Mouse (Mus musculus): Measurements from ENCODE around the gene Rundc3a. TPM values are rescaled to one million over a fixed set of nuclear protein-coding genes. Genes with fewer than 3 reads are reported as not detected.

The Rundc3a gene
- polyA plus RNA-seq (2017; shearing (Covaris generic)): 28.6 TPM

DNA sequence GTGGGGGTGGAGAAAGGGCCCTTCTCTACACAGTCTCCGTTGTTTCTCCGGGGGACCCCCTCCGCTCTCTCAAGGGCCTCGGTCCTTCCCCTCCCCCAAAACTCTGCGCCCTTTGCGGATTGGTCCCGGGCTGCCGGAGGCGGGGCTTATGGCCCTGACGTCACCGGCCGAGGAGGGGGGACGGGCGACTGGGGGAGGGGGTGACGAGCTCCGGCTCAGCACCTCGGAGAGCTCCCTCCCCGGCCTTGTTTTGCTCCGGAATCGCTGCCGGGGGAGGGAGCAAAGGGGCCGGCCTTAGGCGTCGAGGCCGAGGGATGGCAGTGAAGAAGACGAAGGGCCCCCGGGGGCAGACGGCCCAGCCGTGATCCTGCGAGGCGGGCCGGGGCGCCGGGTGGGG is at the start of gene Rundc3a:
Rundc3a (plus strand) TSS at position 166 of the 397 bp plus-strand sequence.

GRCm38 (mm10) chr11:102366103-102366502 is 27.1 kb upstream of the Rundc3a start, which contains the start of gene Slc4a1:
Gene Slc4a1, minus strand, starts transcription at chr11:102366203.

GRCm38 (mm10) chr11:102407834-102408215 is 14.6 kb downstream of the Rundc3a start, which contains the start of gene Slc25a39:
Gene Slc25a39, minus strand, starts transcription at chr11:102407946.

DNA sequence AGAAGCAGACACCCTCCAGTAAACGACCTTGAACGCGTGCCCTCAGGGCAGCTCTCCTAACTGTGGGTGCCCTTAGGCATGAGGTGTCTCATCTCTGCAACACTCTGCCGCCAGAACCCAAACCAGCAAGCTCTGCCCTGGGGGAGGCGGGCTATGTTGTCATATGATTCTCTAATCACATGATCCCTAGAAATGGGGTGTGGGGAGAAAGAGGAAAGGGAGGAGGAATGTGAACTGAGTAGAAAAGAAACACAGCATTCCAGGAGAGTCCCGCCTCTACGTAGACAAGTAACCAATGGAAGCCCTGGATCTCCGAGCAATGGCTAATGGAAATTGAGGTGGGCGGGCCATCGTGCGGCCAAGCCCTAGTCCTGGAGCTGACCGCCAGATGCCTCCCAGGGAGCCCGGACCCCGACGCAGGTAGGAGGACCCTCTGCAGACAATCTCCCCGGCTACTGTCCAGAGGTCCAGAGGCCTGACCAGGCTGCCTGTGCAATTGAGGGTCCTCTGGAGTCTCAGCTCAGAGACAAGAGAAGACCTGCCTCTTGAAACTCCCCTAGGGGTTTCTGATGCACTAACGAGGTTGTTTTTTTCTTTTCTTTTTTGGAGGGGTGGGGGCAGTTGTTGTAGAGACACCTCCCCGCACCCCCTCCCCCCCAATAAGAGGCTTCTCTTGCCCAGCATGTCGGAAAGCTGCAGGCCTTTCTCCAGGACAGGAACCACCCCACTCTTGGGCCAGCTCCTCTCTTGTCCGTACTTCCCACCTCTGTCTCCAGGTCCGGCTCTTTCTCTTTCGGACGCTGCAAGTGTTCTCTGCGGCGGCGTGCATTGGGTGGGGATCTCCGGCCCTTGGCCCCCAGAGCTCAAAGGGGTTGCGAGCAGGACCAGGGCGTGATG is 37.2 kb downstream of the Rundc3a start, which contains the start of gene Grn:
Grn (plus strand) TSS at position 195 of the 897 bp plus-strand sequence.

GRCm38 (mm10) chr11:102447497-102447896 is 54.3 kb downstream of the Rundc3a start, which contains the start of gene Fam171a2:
Gene Fam171a2, minus strand, starts transcription at chr11:102447682.

Other genes with a start within 250 kb of the Rundc3a start
- not detected for gene Nags, start 247.9 kb upstream of the Rundc3a start, polyA plus RNA-seq (2017; shearing (Covaris generic))
- 8.5 TPM for gene Tmem101, start 237.0 kb upstream of the Rundc3a start, polyA plus RNA-seq (2017; shearing (Covaris generic))
- gene Lsm12, start 208.1 kb upstream of the Rundc3a start, polyA plus RNA-seq (2017; shearing (Covaris generic)): 74.0 TPM
- gene G6pc3, start 203.8 kb upstream of the Rundc3a start, polyA plus RNA-seq (2017; shearing (Covaris generic)): 40.2 TPM
- gene Hdac5, start 163.2 kb upstream of the Rundc3a start, polyA plus RNA-seq (2017; shearing (Covaris generic)): 34.6 TPM
- 0.25 TPM for gene BC030867, start 144.5 kb upstream of the Rundc3a start, polyA plus RNA-seq (2017; shearing (Covaris generic))
- not detected for gene Asb16, start 124.7 kb upstream of the Rundc3a start, polyA plus RNA-seq (2017; shearing (Covaris generic))
- 60.1 TPM for gene Tmub2, start 108.5 kb upstream of the Rundc3a start, polyA plus RNA-seq (2017; shearing (Covaris generic))
- gene Atxn7l3, start 96.8 kb upstream of the Rundc3a start, polyA plus RNA-seq (2017; shearing (Covaris generic)): 19.2 TPM
- gene Ubtf, start 73.7 kb upstream of the Rundc3a start, polyA plus RNA-seq (2017; shearing (Covaris generic)): 138 TPM
- gene Slc4a1, start 27.2 kb upstream of the Rundc3a start, polyA plus RNA-seq (2017; shearing (Covaris generic)): 0.13 TPM
- gene Slc25a39, start 14.5 kb downstream of the Rundc3a start, polyA plus RNA-seq (2017; shearing (Covaris generic)): 84.5 TPM
- 35.7 TPM for gene Grn, start 36.9 kb downstream of the Rundc3a start, polyA plus RNA-seq (2017; shearing (Covaris generic))
- not detected for gene Fam171a2, start 54.3 kb downstream of the Rundc3a start, polyA plus RNA-seq (2017; shearing (Covaris generic))
- gene Itga2b, start 76.7 kb downstream of the Rundc3a start, polyA plus RNA-seq (2017; shearing (Covaris generic)): 1.3 TPM
- gene Gpatch8, start 163.0 kb downstream of the Rundc3a start, polyA plus RNA-seq (2017; shearing (Covaris generic)): 66.8 TPM
- not detected for gene Gm11627, start 186.1 kb downstream of the Rundc3a start, polyA plus RNA-seq (2017; shearing (Covaris generic))
- gene Fzd2, start 211.0 kb downstream of the Rundc3a start, polyA plus RNA-seq (2017; shearing (Covaris generic)): not detected